Mouse (Mus musculus) kidney, postnatal 14 days (tissue): ENCODE measurements at regions not wholly inside any gene's neighbourhood (a gene's known extent, or its start where the extent isn't known, plus 50 kb on each side); places are given as distances from the start of the nearest gene placed in this dataset.
A peak's percentile ranks its signal among the peaks of the same experiment; 100 is the strongest.
"Not testable (repeated sequence)": the region's sequence is repeated elsewhere in the genome, so short reads cannot be mapped to it uniquely, and the experiment has no call there.

Experiments used
- DNase-seq: peaks from one replicate; pipeline ENCODE4 v3.0.0; 2022; ENCODE audit warnings: mixed read lengths

DNA sequence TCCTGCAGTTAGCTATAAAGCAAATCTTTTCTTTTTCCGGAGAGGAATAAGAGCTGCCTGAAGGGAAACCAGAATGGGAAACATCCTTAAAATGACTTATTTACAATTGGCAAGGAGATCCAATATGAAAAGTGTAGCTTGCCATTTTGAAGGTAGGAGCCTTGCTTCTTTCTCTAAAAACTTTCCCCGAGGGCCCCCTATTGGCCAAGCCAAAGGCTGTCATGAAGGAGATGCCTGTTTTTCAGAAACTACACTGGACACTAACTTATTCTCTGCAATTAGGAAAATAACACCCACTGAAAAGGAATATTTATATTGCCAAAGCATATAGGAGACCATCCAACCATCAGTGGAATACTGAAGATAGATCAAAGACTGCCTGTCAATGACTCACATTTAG lies 312.8 kb upstream of the Thrb start:
- no peak for DNase-seq

DNA sequence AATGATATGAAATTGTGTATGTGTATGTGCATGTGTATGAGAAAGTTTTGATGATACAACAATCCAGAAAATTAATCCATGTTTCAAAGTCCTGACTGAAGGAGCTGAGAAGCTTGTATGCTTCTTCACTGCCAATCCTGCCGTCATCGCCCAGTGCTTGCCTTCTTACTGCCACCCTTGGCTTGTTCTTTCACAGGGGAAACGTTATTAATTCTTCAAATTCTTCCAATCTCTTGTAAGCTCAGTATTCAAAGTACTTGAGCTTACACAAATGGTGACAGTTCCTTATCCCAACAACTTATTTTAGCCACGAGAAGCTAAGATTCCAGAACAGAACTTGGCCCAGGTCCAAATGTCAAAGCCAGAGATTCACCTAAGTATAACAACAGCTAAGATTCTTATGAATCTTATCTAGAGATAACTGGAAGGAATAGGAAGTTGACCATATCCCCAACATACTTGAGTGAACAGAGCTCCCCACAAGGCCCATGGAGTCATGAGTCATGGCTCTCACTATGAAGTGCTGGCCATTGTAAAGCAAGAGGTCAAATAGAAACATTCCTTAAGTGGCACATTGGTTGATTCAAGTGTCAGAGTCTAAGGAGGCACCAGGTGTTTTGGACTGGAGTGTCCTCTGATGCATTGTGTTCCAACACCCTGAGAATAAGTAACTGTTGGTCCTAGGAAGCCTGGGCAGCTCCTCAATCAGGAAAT lies 307.6 kb upstream of the Thrb start:
- DNase-seq, result no peak

DNA sequence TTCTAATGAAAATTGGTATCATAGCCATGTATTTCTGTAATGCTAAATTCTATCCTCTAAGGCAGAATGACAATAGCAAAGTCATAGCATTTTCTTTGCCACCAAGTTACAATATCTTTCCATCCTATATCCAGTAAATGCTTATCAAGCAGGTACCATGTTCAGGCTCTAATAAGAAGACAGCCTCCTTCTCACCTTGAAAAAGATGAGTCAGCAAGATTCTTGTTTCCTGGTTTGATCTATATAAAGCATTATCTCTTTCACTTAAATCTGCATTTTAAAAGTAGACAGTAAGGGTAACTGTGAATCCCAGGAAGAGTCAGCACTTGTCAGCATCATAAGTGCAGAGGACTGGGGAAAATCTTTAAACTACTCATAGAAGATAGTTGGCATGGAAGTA lies 298.2 kb upstream of the Thrb start:
- DNase-seq, result no peak

DNA sequence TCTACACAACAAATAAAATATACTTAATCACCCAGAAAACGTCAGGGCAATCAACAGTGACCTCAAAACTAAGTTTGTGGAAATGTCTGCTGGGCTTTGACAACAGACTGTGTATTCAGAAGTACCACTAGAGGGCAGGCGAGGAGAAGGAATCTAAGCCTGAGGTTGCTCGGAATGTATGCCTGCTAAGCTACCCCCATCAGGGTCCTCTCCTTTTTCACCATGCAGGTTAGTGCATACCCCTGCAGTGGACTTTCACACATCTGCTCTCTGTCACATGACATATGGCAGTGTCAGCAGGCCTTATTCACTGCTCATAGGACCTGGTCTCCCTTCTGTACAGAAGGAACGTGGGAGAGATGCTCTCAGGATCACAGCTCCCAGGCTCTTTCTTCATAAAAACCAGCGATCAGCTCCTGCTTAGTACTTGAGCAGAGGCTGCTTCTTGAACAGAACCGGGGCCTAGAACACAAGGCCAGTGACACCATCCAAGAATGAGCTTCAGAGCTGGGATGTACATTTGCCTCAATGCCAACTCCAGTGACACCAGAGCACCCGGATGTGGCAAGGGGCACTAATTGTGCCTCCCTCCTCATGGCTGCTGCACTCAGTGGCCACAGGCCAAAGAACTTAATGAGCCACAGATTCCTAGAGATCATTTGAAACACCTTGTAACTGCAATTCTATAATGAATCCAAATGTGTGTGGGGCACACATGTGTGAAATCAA lies 257.1 kb upstream of the Thrb start:
- peak; percentile 50 for DNase-seq

DNA sequence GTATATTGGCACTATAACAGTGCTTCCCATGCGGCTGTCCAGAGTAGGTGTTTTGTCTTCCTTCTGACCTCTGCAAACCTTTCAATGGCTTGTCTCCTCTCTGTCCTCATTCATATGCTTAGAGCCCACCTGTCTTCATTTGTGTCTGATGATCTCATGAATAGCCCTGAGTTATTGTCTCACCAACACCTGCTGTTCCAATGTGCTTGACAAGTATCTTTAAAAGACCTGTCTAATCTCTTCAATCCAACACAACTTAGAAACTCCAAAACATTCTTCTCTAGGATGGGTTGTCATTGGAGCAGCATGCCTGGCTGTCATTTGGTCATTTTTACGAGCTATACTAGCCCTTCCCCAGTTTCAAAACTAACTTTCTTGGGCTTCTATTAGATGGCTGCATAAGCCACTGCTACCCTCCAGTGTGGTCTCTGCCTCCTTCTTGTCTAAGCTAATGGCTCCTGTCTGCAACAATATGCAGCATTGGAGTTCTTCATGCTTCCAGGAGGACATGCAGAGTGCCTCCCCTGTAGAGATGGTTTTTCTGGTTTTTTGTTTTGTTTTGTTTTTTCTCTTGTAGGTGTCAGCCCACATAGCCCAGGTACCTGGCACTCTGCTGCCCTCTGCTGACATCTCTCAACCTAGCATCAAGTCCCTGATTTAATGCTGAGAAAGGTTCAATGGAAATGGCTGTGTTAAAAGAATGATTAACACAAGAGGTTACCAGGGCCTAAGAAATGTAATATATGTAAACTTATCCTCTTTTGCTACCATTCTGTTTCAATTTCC lies 254.3 kb upstream of the Thrb start:
- DNase-seq, result peak; percentile 75

DNA sequence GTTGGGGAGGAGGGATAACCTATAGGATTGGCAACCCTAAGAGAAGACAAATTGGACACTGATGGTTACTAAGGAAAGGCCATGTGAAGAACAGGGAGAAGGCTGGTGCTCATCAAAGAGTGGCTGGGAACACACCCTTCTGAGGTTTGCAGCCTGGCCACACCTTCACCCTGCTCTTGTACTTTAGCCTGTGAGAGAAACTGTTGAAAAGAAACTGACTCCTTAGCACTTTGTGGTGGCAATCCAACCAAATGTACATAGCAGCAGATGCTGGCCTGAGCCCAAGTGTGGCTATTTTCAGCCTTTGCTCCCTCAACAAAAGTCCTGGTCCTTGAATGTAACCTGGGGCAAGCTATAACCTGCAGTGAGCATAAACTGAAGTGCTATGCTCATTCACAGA lies 253.2 kb upstream of the Thrb start:
- DNase-seq, result no peak

DNA sequence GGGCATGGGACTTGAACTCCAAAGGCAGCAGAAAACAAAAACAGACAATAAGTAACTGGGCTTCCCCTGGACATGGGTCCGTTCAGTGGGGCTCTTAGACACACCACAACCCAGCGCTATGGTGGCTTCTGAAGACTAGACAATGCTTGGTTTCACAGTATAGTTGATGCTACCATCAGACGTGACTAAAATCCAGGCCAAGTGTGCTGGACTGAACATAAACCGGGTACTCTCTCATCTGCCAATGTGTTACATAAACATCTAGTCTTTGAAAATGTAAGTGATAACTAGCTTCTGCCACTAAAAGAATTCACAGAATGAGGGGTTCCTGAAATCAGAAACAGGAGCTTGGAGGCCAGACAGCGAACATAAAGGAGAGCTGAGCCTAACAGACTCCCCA lies 251.7 kb upstream of the Thrb start:
- DNase-seq, result no peak

DNA sequence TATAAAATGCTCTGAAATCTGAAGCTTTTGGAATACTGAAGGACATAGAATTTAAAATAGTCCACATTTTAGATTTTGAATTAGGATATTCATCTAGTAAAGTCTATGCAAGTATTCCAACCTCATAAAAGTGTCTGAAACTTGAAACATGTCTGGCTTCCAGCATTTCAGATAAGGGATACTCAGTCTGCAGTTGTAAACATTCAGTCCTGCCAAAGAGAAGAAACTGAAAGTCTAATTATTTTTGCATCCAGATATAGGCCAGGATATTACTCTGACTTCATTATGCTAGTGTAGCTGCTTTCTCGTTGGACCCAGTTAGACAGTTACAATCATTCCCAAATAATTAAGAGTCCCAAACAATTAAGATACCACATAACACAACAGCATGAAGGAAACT lies 251.2 kb upstream of the Thrb start:
- no peak for DNase-seq

DNA sequence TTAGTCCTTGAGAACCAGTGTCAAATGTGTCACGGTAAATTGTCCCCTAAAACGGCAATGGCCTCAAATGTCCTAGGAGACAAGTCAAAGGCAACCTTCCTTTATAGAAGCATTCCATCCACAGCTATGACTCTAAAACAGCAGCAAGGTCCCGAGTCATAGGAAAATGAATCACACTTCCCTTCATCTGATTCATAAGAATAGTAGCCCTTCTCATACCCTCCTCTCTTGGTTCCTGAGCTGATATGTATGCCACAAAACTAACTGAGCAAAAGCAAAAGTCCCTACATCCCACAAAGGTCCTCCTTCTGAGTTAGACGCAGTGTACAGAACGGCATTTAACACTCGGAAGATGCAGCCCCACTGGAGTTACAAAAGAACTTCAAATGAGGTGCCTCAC lies 250.6 kb upstream of the Thrb start:
- DNase-seq, result no peak

DNA sequence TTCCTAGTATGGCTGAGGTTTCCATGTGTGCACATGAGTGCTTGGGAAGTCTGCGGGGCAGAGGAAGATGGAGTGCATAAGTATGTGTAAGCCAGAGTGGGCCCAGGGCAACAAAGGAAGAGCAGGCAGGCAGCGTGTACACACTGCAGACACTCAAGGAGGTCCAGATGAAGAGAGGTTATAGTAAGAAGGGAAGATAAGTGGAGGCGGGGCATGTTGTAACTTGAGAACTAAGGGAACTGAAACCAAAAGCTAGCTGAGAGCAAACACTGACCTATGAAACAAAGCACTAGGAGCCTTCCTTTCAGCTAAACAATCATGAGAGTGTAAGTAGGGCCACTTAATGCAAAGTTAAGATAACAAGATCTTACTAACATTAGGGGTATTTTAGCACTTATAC lies 249.3 kb upstream of the Thrb start:
- DNase-seq, result no peak

DNA sequence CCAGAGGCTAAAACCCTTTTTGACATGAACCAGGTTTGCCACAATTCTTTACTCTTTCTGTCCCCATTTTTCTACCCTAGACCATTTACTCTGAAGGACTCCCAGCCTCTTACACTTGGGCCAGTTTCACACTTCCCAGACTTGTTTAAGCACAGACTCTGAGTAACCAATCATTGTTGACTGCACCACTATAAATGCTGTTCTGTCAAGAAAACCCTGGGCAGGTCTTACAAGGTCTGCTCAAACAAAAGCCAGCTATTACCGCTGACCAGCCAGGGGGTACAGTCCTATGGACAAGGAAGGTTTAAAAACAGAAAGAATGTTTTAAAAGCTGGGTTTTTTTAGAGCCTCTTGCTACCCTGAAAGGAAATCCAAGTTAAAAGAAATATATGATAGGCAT lies 248.8 kb upstream of the Thrb start:
- DNase-seq, result no peak

DNA sequence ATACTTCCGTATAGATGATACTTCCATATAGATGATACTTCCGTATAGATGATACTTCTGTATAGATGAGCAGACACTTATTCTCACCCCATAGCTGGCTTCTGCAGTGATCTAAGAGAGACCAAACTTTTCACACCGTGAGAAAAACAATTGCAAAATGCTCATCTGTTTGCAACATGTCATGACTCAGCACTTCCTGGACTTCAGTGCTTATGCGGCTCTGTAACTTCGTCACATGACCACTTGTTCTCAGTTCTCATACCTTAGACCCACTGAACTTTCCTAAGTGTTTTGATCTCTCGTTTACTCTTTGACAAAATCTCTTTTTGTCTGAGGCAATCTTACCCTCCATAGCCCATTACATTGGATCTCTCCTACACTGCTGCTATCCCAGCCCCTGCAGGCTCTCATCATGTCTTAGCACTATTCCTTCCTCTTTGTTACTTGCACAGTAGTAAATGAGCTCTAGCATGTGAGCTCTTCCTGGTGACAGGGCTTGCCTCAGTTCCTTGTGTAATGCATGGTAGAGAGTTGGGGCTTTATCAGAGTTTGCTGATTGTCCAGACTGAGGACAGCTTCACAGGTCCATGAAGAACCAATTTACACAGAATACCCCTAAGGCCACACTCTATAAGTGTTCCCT lies 245.7 kb upstream of the Thrb start:
- DNase-seq, result no peak

DNA sequence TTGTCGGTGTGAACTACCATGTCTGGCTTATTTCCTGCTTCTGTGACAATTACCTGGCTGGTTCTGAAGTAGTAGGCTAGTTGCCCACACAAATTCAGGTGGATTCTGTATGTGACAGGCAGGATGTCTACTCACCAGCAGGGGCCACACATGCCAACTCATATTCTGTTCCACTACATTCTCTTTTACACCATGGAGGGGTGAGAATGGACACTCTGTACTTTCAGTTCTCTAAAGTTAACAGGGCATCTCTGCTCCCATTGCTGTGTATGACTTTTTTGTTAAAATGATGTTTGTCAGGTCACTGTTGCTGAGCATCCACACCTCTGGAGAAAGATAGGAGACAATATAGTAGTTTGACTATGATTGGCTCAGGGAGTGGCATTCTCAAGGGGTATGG lies 232.3 kb upstream of the Thrb start:
- no peak for DNase-seq

DNA sequence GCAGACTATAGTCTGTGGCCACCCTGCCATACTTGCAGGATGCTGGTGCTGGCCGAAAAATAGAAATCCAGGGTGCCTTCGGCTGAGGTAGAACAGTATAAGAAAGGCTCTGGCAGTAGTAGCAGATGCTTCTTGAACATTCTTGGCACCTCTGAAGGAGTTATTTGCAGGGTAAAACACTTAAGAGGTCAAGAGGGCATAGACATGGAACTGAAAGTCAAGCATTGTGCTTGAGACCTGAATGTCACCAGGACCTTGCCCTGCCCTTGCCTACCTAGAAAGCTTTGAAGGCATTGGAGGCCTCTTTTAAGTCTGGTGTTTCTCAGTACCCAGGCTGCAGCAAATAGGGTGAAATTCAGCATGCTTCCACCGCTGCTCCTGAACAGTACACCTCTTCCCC lies 230.9 kb upstream of the Thrb start:
- DNase-seq, result no peak

DNA sequence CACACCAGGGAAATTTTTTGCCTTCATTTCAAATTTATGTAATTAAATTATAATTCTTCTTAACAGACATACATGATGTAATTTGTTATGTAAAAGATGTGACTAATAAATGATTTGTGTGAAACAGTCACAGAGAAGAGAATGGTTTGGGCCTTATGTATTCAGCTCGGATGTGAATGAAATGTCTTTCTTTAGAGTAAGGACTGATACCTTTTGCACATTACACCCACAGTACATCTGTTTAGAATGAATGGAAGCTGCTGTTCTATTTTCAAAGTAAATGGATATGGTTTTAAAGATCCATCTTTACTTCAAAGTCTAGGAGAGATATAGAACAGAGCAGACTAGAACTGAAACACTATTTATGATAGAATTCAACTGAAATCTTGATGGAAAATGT lies 226.7 kb upstream of the Thrb start:
- no peak for DNase-seq

DNA sequence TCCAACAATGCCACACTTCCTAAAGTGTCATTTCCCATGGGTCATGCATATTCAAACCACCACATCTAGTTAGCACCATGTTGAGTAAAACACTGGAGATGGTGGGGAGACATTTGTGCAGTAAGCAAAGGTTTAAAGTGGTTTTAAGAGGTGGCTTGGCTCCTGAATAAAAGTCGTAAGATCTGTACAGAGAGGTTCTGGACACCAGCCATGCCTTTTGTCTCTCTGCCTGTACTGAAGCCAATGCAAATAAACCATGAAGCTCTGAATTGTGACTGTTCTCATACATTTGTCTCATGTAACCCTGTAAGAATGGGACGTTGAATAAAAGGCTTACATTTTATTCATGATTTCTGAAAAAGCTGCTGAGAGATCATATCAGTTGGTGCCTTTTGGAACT lies 202.1 kb upstream of the Thrb start:
- no peak for DNase-seq

DNA sequence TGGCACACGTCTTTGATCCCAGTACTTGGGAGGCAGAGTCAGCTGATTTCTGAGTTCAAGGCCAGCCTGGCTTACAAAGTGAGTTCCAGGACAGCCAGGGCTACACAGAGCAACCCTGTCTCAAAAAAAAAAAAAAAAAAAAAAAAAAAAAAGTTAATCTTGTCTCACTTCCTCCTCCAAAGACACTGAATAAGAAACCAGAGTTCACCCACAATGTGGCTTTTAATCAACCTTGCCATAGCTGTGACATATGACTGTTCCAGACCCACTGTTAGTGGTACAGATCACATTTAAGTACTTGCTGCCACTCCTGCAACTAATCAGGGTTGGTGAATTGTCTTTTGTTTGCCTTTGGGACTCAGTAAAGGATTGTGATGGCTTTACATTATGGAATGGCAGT lies 181.1 kb upstream of the Thrb start:
- DNase-seq, result no peak

DNA sequence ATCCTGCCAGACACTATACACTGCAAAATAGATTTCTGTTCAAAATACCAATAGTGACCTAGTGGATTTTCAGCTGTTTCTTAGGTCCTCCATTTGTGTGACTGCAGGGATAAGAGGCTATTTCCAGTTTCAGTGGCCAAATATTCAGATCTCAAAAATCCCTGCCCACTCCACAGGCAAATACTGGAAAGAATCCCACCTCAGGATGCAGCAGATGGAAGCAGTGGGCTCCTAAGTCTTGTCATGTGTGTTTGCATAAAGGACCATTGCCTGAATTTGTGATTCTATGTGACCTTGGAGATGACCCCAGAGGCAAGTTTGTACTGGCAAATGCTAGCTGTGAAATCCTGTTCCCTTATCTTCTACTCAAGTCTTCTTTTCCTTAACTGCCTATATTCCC lies 175.2 kb upstream of the Thrb start:
- no peak for DNase-seq

DNA sequence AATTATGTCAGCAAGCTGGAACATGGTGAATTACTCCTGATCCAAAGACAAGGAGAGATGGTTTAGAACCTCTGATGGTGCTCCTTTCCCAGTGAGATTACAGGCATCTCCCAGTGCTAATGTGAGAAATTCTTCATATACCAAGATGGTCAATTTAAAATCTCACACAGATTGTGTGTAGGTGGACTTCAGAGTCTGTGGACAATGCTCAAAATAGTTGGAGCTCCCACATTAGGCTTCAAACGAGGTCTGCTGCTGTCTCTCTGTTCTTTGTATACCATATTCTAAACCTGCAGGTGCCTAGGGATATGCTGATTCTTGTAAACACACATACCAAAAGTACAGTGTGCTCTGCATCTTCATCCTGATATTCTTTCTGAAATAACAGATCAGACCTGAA lies 146.3 kb upstream of the Thrb start:
- no peak for DNase-seq

DNA sequence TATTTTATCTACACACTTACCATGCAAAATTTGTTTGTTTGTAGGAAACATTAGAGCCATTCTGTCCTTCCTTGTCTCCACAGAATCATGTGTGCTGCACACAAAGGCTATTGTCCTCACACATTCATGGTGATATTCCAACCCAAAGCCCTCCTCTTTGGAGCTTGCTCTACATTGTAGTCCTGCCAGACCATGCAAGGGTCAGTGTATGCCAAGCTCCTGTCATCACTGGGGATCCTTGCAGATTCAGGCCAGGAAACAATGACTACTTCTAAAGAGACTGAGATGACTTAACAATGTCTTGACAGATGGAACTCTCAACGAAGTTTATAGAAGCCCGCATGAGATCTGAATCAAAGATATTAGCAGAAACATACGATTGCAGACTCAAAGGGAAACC lies 137.4 kb upstream of the Thrb start:
- DNase-seq, result no peak

DNA sequence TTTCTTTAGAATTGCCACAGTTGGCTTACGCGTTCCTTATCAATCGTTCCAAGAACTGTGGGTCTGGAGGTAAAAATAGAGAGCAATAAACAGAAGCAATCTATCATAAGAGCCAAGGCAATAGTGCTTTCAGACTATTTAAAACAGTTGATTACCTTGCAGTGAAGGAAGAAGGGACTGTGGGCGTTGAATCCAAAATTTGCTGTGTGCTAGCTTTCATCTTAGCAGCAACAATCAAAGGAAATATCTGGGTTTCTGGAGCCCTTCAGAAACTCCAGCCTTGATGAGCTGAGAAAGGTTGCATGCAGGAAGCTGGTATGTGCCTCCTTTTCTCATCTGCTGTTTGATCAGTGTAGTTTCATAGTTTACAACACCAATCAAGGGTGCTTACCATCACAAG lies 136.1 kb upstream of the Thrb start:
- no peak for DNase-seq

DNA sequence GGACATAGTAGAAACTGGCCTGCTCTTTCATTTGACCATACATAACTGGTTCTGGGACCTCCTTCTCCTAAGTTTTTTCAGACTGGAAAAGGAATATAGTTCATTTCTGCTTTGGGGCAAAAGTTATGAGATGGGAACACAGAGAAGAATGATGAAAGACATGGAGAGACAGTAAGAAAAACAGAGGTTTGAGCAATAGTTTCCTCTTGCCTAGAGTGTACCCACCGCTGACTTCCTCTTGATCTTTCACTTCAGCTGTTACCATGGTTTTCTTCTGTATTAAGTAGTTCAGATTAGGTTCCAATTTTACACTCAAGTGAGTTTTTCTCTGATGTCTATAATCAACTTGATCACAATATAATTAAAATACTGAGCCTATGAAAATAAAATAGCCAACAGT lies 120.7 kb upstream of the Thrb start:
- no peak for DNase-seq

DNA sequence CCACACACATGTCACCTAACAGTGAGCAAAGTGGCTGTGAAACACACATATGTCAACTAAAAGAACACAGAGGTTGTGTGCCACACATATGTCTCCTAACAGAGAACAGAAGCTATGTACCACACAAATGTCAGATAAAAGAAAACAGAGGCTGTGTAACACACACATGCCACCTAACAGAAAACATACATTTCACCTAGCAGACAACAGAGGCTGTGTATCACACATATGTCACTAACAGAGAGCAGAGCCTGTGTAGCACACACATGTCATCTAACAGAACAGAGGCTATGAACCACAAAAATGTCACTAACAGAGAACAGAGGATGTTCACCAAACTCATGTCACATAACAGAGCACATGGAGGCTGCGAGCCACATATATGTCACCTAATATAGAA lies 103.6 kb upstream of the Thrb start:
- no peak for DNase-seq

DNA sequence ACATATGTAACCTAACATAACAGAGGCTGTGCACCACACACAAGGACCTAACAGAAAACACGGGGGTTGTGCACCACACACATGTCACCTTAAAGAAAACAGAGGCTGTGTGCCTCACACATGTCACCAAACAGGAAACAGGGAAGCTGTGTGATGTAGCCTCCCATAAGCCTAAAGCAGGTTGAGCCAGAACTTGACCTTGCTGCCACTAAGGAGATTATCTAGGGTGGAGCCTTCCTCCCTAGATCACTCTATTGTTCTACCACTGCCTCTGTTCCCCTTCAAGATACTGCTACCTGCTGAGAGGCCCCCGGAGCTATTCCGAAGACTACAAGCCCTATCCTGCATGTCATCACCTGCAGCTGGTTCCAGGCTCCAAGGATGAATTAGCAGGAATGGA lies 100.1 kb upstream of the Thrb start:
- DNase-seq, result not testable (repeated sequence)
